Mouse (Mus musculus) kidney, adult 2 months (tissue): ENCODE results near the gene Glcci1. TPM values are rescaled to one million over a fixed set of nuclear protein-coding genes. Genes with fewer than 3 reads are reported as not detected.

ENCODE experiments used
- DNase-seq: peaks from one replicate; pipeline ENCODE4 v3.0.0; 2021
- H3K27ac ChIP-seq: fragments of 200-500 bp; 2 replicates; pipeline ENCODE4 v1.5.1; 2012; ENCODE audit warnings: low read depth, low read length, control low read depth, inconsistent platforms; ENCODE audit not compliant: insufficient read depth
- H3K27me3 ChIP-seq: fragments of 200-500 bp; replicated peaks from 2 replicates; pipeline ENCODE4 v1.6.1; 2012; ENCODE audit warnings: mild to moderate bottlenecking, moderate library complexity, low read length, inconsistent platforms; ENCODE audit not compliant: control insufficient read depth, insufficient read depth
- H3K36me3 ChIP-seq: fragments of 200-500 bp; 2 replicates; pipeline ENCODE4 v1.6.1; 2012; ENCODE audit warnings: mild to moderate bottlenecking, moderate library complexity, low read length, inconsistent platforms; ENCODE audit not compliant: control insufficient read depth, insufficient read depth
- H3K4me1 ChIP-seq: fragments of 200-500 bp; 2 replicates; pipeline ENCODE4 v1.6.1; 2011; ENCODE audit warnings: low read length; ENCODE audit not compliant: control insufficient read depth, insufficient read depth
- H3K4me3 ChIP-seq: fragments of 200-500 bp; 2 replicates; pipeline ENCODE4 v1.5.1; 2011; ENCODE audit warnings: mild to moderate bottlenecking, low read depth, low read length, control low read depth; ENCODE audit not compliant: insufficient read depth
- CTCF ChIP-seq: fragments of 200-500 bp; conservative IDR thresholded peaks from 2 replicates; pipeline ENCODE4 v1.5.1; 2011; ENCODE audit warnings: low read depth, mild to moderate bottlenecking, control low read depth, low read length, moderate library complexity, mixed read lengths; ENCODE audit not compliant: insufficient read depth, insufficient read length
- POLR2A ChIP-seq: fragments of 200-500 bp; IDR thresholded peaks from one replicate; pipeline ENCODE4 v1.6.1; 2011; ENCODE audit warnings: low read depth, low read length, control low read depth
- WGBS: fragments of 180-500 bp; shearing (Covaris S2); methylation state at CpG from one replicate; pipeline ENCODE4 v1.1.7; 2018; 5-methylcytosine and 5-hydroxymethylcytosine counted together
- polyA plus RNA-seq: library from polyadenylated mRNA; depleted of rRNA; stranded (reverse); fragments of >200 nt; gene quantifications from 2 replicates; pipeline ENCODE4 v1.2.3, GENCODE M21; 2012; rRNA removed

Gene Glcci1
- 3.6 and 4.0 TPM in 2 replicates for polyA plus RNA-seq

DNA sequence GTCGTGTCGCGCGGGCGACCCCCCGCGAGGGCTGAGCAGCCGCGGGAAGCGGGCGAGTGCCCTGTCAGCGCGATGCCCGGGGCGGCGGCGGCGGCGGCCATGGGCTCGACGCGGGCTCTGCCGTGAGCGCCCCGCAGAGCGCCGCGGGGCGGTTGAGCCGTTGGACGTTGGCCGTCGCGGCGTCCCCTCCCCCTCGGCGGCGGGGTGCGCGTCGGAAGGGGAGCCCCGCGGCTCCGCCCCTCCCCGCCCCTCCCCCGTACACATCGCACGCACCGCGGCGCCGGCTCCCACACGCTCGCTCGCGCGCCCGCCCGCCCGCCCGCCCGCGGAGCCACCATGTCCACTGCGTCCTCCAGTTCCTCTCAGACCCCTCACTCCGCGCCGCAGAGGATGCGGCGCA is at the start of gene Glcci1:
TSS of gene Glcci1 (plus strand) at position 50 of the 400 bp plus-strand sequence.
- Histone ChIP-seq H3K36me3 (no peaks in the 10 kb centered on the region), H3K27me3 (no peaks in the 10 kb centered on the region; the same call in 1 of the 2 replicates), H3K4me3 (peak within 1 kb of the TSS; percentile 98), H3K27ac (peak within 1 kb of the TSS; percentile 99), H3K4me1 (peaks cover 3% of the 10 kb centered on the region; the same call in 1 of the 2 replicates)
- under 1% methylated on average over 43 of the region's 69 CpGs for WGBS
- no peak for TF ChIP-seq POLR2A
- no peak for TF ChIP-seq CTCF
- peak; percentile 78 for DNase-seq

DNA sequence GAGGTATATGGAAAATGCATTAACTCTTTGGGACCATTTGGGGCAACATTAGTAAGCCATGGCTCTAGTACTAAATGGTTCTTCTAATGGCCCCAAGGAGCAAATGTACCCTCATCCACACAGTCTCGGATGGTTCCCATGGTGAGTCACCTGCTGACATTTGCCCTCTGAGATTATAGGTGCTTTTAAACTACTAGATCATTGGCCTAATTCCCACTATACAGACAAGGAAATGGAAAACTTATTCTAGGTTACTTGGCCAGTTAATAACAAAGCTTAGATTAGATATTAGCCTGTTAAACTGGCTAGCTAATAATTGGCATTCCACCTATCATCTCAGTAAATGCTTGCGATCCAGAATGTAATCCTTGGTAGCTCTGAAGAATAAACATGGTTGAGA is 47.0 kb upstream of the Glcci1 start:
- peaks cover 3% of the 10 kb centered on the region; the same call in 1 of the 2 replicates for H3K4me1 ChIP-seq
- 40% methylated on average over 2 of the region's 2 CpGs for WGBS
- peak; percentile 54 for DNase-seq
- H3K4me3 ChIP-seq: no peak overlapping the region
- no peaks in the 10 kb centered on the region for H3K27me3 ChIP-seq
- no peaks in the 10 kb centered on the region for H3K36me3 ChIP-seq
- TF ChIP-seq CTCF: no peak
- no peak for TF ChIP-seq POLR2A
- H3K27ac ChIP-seq: no peak overlapping the region

GRCm38 (mm10) chr6:8465388-8465787 is 44.0 kb upstream of the Glcci1 start:
- Histone ChIP-seq H3K36me3 (no peaks in the 10 kb centered on the region), H3K27me3 (no peaks in the 10 kb centered on the region), H3K4me1 (peaks cover 6% of the 10 kb centered on the region; the same call in 1 of the 2 replicates), H3K4me3 (no peak overlapping the region), H3K27ac (no peak overlapping the region)
- WGBS: 84% methylated on average over 1 of the region's 1 CpGs
- no peak for TF ChIP-seq POLR2A
- no peak for TF ChIP-seq CTCF
- DNase-seq: no peak

DNA sequence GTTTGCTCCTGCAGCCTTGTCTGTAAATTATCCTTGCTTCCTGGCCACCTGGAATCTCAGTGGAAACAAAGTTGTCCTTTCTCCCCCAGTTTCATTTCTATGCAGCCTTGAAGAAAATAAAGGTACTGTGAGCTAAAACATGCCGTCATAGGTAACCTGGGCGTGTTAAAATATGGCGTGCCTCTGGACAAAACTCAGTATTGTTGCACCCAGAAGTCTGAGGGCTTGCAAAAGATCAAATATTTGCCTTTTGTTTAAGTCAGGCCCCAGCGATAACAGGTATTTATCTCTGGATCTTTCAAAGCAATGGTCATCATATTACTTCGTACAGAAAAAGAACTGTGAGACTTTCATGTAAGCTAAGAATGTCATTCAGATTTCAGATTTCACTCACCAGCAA is 43.4 kb upstream of the Glcci1 start:
- TF ChIP-seq CTCF: no peak
- TF ChIP-seq POLR2A: no peak
- H3K27ac ChIP-seq: no peak overlapping the region
- no peak overlapping the region for H3K4me3 ChIP-seq
- H3K36me3 ChIP-seq: no peaks in the 10 kb centered on the region
- WGBS: 88% methylated on average over 5 of the region's 5 CpGs
- peaks cover 6% of the 10 kb centered on the region; the same call in 1 of the 2 replicates for H3K4me1 ChIP-seq
- no peaks in the 10 kb centered on the region for H3K27me3 ChIP-seq
- no peak for DNase-seq

DNA sequence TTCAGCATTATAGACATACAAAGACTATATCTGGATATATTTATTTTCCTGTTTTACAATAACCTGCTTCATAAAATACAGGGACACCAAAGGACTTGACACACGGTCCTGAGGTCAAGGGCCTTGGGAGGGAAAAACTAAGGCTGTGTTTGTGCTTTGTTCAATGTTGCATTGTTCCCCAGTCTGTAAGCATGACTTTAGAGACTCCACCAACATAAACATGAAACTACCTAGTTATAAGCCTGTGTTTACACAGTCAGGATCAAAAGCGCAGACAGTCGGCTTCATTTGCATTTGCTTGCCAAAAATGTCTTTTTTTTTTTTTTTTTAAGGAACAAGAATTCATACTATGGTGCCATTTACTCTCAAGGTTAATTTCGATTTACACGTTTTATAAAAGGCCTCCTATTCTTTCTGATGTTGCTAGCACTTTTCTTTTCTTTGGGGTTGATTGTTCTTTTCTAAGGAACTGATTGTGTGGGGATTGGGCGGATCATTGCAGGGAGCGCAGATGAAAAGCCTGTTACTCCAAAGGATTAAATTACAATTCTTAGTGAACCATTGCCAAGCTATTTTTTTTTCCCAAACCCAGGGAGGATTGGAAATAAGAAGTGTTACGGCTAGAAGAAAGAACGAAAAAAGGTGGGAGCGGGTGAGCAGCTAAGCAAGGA is 41.6 kb upstream of the Glcci1 start:
- Histone ChIP-seq H3K36me3 (no peaks in the 10 kb centered on the region), H3K27me3 (no peaks in the 10 kb centered on the region), H3K4me3 (no peak overlapping the region), H3K27ac (no peak overlapping the region), H3K4me1 (peaks cover 5% of the 10 kb centered on the region; the same call in 1 of the 2 replicates)
- TF ChIP-seq CTCF (no peak), POLR2A (no peak)
- WGBS: 70% methylated on average over 10 of the region's 10 CpGs
- no peak for DNase-seq

GRCm38 (mm10) chr6:8469918-8470317 is 39.5 kb upstream of the Glcci1 start:
- DNase-seq: peak; percentile 54
- Histone ChIP-seq H3K4me1 (peaks cover 4% of the 10 kb centered on the region; the same call in 1 of the 2 replicates), H3K27ac (no peak overlapping the region), H3K36me3 (no peaks in the 10 kb centered on the region), H3K4me3 (no peak overlapping the region), H3K27me3 (no peaks in the 10 kb centered on the region)
- 62% methylated on average over 3 of the region's 3 CpGs for WGBS
- no peak for TF ChIP-seq CTCF
- no peak for TF ChIP-seq POLR2A

DNA sequence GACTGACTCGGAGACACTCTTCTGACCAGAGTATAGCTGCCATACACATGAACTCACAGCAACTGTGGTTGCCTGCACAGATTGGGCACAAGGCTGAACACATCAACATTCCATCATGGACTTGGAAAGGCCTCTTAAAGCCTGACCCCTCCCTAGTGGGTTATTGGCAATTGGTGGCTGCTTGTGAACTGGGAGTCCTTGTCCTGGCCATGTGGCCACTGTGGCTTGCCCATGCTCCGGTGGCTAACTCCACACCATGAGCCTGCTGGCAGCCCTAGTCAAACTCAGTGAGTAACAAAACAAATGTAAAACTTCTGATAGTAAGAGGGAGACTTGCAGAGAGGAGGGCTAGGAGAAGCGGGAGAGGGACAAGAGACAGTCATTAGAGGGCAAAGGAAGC is 37.3 kb upstream of the Glcci1 start:
- no peak for DNase-seq
- Histone ChIP-seq H3K27me3 (no peaks in the 10 kb centered on the region), H3K36me3 (no peaks in the 10 kb centered on the region), H3K4me3 (no peak overlapping the region), H3K27ac (no peak overlapping the region), H3K4me1 (peaks cover 4% of the 10 kb centered on the region; the same call in 1 of the 2 replicates)
- WGBS: 92% methylated on average over 3 of the region's 3 CpGs
- TF ChIP-seq CTCF: no peak
- TF ChIP-seq POLR2A: no peak
